16 mouse cellular contexts compared by ENCODE assay signal in genomic region chr1:14595961-14596360, GRCm38 (mm10).
DNase-seq lines count a peak whose midpoint lies in the region; ATAC-seq lines count a peak whose summit lies in the region.
"Had no signal": no experiment of that assay in that cellular context is flagged by ENCODE, and none has a peak within 500 bp of the region (broad histone marks: within the 10 kb centered on the region; RNA-seq: fewer than 3 reads in every experiment).

No protein-coding gene starts in this region.

- H3K79me2 ChIP-seq in macrophage (ENCODE audit: inconsistent target), result no peaks in the 10 kb centered on the region

- no peak for ATAC-seq in erythroid progenitor cell, adult 5-6 weeks (replicated peaks; ENCODE audit: low FRiP score, poor library complexity, severe bottlenecking)

- 0% methylated on average over 1 of the region's 1 CpGs for WGBS in macrophage (ENCODE audit: missing documents)

- no peak overlapping the region for H3K4me3 ChIP-seq in macrophage (ENCODE audit: inconsistent target)
- H3K4me3 ChIP-seq: forebrain, embryonic 10.5 days; limb, embryonic 10.5 days; liver, embryonic 15.5 days had no signal

- intact Hi-C loops in heart, postnatal 10 days (cut with DNase I), result no loop called here
- intact Hi-C loops in gastrocnemius, postnatal 36 days (cut with DNase I), result no loop called here

- H3K27ac ChIP-seq in macrophage, result peak overlapping the region; percentile 33
- H3K27ac ChIP-seq: forebrain, embryonic 10.5 days; limb, embryonic 10.5 days; liver, embryonic 15.5 days; stomach, postnatal 0 days had no signal

- no peaks in the 10 kb centered on the region for H3K36me3 ChIP-seq in macrophage (ENCODE audit: inconsistent target)
- H3K36me3 ChIP-seq: forebrain, embryonic 10.5 days; limb, embryonic 10.5 days; liver, embryonic 15.5 days had no signal

- peak; percentile 8 to 35 for DNase-seq in heart, adult 9 months (ENCODE audit: low spot score in 2 of 2)
- DNase-seq in heart, postnatal 10 days, result no peak
- DNase-seq in lung, postnatal 36 days, result peak; percentile 21
- no peak for DNase-seq in lung, postnatal 4 days
- no peak for DNase-seq in gastrocnemius, postnatal 36 days
- no peak for DNase-seq in thymus, postnatal 10 days (ENCODE audit: low spot score in 2 of 2)
- DNase-seq: cerebellum, adult 9-10 months; midbrain, embryonic 14.5 days; spleen, adult 18-20 months; thymus, postnatal 14 days had no signal

Comparison
In these comparisons a context has a peak if more than half of its experiments do, and no peak if none do; other contexts are left out.
1. DNase-seq: peak in heart, adult 9 months (2 of 2) and lung, postnatal 36 days (single experiment); none in heart, postnatal 10 days (0 of 2), lung, postnatal 4 days (0 of 2), gastrocnemius, postnatal 36 days (0 of 2) and thymus, postnatal 10 days (0 of 2).